Mouse (Mus musculus): ENCODE measurements at regions not wholly inside any gene's neighbourhood (a gene's known extent, or its start where the extent isn't known, plus 50 kb on each side); places are given as distances from the start of the nearest gene placed in this dataset.

DNA sequence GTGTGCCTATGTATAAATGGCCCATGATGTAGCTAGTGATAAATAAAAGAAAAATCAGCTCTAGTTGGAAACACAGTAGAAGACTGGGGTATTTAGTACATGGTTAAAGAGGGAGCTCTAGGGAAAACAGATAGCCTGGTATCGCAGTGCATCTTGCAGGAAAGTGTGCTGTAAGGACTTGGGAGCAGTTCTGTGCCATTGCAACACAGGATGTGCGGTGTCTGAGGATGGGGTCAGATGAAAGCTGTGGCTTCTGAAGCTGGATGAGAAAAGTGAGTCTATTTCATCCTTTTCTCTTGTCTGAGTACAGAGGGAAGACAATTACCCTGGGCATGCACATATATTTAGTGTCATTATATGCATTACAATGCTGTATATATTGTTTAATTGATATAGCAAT is 761.6 kb upstream of the Lrrc6 start:
- TF ChIP-seq POLR2A (IDR thresholded peaks at IDR 0.05; ENCODE audit: extremely low read depth, insufficient read depth, low read length) (no peak), CTCF (IDR thresholded peaks at IDR 0.05; ENCODE audit: extremely low read depth, insufficient read depth, low read length) (no peak)
